Mouse (Mus musculus): ENCODE results near the gene Rnase13.

GRCm38 (mm10) chr14:51921759-51922570 lies 608 bp downstream of the Rnase13 start:
- TF ChIP-seq CTCF (IDR thresholded peaks at IDR 0.05; ENCODE audit: low read depth) (no peak), EP300 (IDR thresholded peaks at IDR 0.05; ENCODE audit: low read depth) (no peak)

All from liver, embryonic 14.5 days (tissue).